Mouse (Mus musculus) CH12.LX (cell line): ENCODE data around the gene Smyd3. TPM values are rescaled to one million over a fixed set of nuclear protein-coding genes. Genes with fewer than 3 reads are reported as not detected.

Source experiments
- DNase-seq: peaks from one replicate; pipeline ENCODE4 v3.0.0-alpha.2; 2013; ENCODE audit errors: extremely low read depth
- H3K27ac ChIP-seq: 2 replicates; pipeline ENCODE4 v1.5.1; 2012; ENCODE audit warnings: low read depth, mild to moderate bottlenecking, control low read depth, moderate library complexity; ENCODE audit not compliant: insufficient read depth
- H3K27me3 ChIP-seq: replicated peaks from 2 replicates; pipeline ENCODE3; 2012; ENCODE audit warnings: inconsistent platforms
- H3K36me3 ChIP-seq, 2 experiments: replicated peaks in 1 of 2; 2 replicates each; pipeline versions ENCODE3 to v1.6.1; 2012; ENCODE audit warnings: inconsistent platforms in 1 of 2, low read length in 1 of 2, mild to moderate bottlenecking in 1 of 2, mixed read lengths in 1 of 2, moderate library complexity in 1 of 2; ENCODE audit not compliant: control insufficient read depth in 1 of 2, insufficient read depth in 1 of 2
- H3K4me1 ChIP-seq, 2 experiments: 2 replicates each; pipeline ENCODE4 v1.6.1; 2012; ENCODE audit warnings: inconsistent platforms in 1 of 2, moderate library complexity in 1 of 2; ENCODE audit not compliant: insufficient read depth in 2 of 2, control insufficient read depth in 1 of 2
- H3K4me2 ChIP-seq: 2 replicates; pipeline ENCODE4 v1.6.1; 2012; ENCODE audit warnings: low read depth, mild to moderate bottlenecking, control low read depth; ENCODE audit not compliant: poor library complexity, insufficient read depth, severe bottlenecking
- H3K4me3 ChIP-seq, 3 experiments: fragments of 150-350 bp in 1 of 3; sonication (generic) in 1 of 3; replicated peaks in 1 of 3; 2 replicates each; pipeline versions ENCODE3 to v1.5.1; 2011 to 2012; ENCODE audit warnings: low read depth in 2 of 3, low read length in 2 of 3, mild to moderate bottlenecking in 2 of 3, moderate library complexity in 2 of 3, control low read depth in 1 of 3, improper control_type of control experiment in 1 of 3, inconsistent platforms in 1 of 3, mixed read lengths in 1 of 3; ENCODE audit not compliant: poor library complexity in 1 of 3
- H3K79me2 ChIP-seq: replicated peaks from 2 replicates; pipeline ENCODE4 v1.6.1; 2012; ENCODE audit warnings: mild to moderate bottlenecking, moderate library complexity; ENCODE audit not compliant: control insufficient read depth, poor library complexity, insufficient read depth, severe bottlenecking; ENCODE audit errors: extremely low read depth
- H3K9ac ChIP-seq: 2 replicates; pipeline ENCODE4 v1.6.1; 2012; ENCODE audit warnings: low read depth, mild to moderate bottlenecking, control low read depth, moderate library complexity; ENCODE audit not compliant: insufficient read depth
- H3K9me3 ChIP-seq: replicated peaks from 2 replicates; pipeline ENCODE3; 2012; ENCODE audit warnings: low read length, inconsistent platforms, mixed read lengths
- BHLHE40 ChIP-seq: IDR thresholded peaks from 2 replicates; pipeline ENCODE4 v1.6.1; 2011; ENCODE audit warnings: mild to moderate bottlenecking, low read depth, low read length, improper control_type of control experiment
- CHD2 ChIP-seq: IDR thresholded peaks from 2 replicates; pipeline ENCODE4 v1.6.1; 2011; ENCODE audit warnings: low read length, improper control_type of control experiment
- ELF1 ChIP-seq: IDR thresholded peaks from 2 replicates; pipeline ENCODE4 v1.6.1; 2014; ENCODE audit warnings: low read depth, mild to moderate bottlenecking, inconsistent platforms, low read length, improper control_type of control experiment
- HCFC1 ChIP-seq: IDR thresholded peaks from 2 replicates; pipeline ENCODE4 v1.6.1; 2012; ENCODE audit warnings: low read depth, mild to moderate bottlenecking, inconsistent platforms, low read length, improper control_type of control experiment
- KAT2A ChIP-seq: IDR thresholded peaks from 2 replicates; pipeline ENCODE4 v1.6.1; 2012; ENCODE audit warnings: low read length, improper control_type of control experiment, inconsistent platforms; ENCODE audit not compliant: insufficient replicate concordance
- MAFK ChIP-seq: IDR thresholded peaks from 2 replicates; pipeline ENCODE4 v1.6.1; 2011; ENCODE audit warnings: low read length, improper control_type of control experiment; ENCODE audit not compliant: insufficient replicate concordance
- MAZ ChIP-seq: IDR thresholded peaks from 2 replicates; pipeline ENCODE4 v1.6.1; 2012; ENCODE audit warnings: low read depth, mild to moderate bottlenecking, inconsistent platforms, low read length, improper control_type of control experiment, moderate library complexity
- MEF2A ChIP-seq: IDR thresholded peaks from 2 replicates; pipeline ENCODE4 v1.6.1; 2014; ENCODE audit warnings: low read depth, mild to moderate bottlenecking, inconsistent platforms, low read length, improper control_type of control experiment, borderline replicate concordance
- MXI1 ChIP-seq: IDR thresholded peaks from 2 replicates; pipeline ENCODE4 v1.6.1; 2011; ENCODE audit warnings: mild to moderate bottlenecking, low read depth, low read length, improper control_type of control experiment
- NRF1 ChIP-seq: IDR thresholded peaks from 2 replicates; pipeline ENCODE4 v1.6.1; 2014; ENCODE audit warnings: low read depth, mild to moderate bottlenecking, inconsistent platforms, low read length, improper control_type of control experiment, moderate library complexity
- RCOR1 ChIP-seq: conservative IDR thresholded peaks from 2 replicates; pipeline ENCODE4 v1.6.1; 2012; ENCODE audit warnings: low read depth, mild to moderate bottlenecking, inconsistent platforms, low read length, improper control_type of control experiment
- TBP ChIP-seq: conservative IDR thresholded peaks from 2 replicates; pipeline ENCODE4 v1.6.1; 2011; ENCODE audit warnings: low read depth, low read length, improper control_type of control experiment
- TCF12 ChIP-seq: IDR thresholded peaks from 2 replicates; pipeline ENCODE4 v1.6.1; 2014; ENCODE audit warnings: low read depth, mild to moderate bottlenecking, inconsistent platforms, low read length, improper control_type of control experiment
- USF2 ChIP-seq: conservative IDR thresholded peaks from 2 replicates; pipeline ENCODE4 v1.6.1; 2011; ENCODE audit warnings: low read depth, low read length, improper control_type of control experiment
- dilution Hi-C: fragments of 300-500 bp; cut with MboI; formaldehyde crosslinking; loops from 2 replicates; pipeline ENCODE4 v1.14.3; 2020; ENCODE audit warnings: low sequenced_read_pairs; ENCODE audit not compliant: extremely low pct_unique_long_range_greater_than_20kb, extremely low pct_ligation_motif_present
- in situ Hi-C: fragments of 300-500 bp; cut with MboI; formaldehyde crosslinking; loops from 3 replicates; pipeline ENCODE4 v1.14.3; 2019; ENCODE audit warnings: low sequenced_read_pairs, low pct_ligation_motif_present, low pct_unique_long_range_greater_than_20kb, mixed read lengths
- polyA plus RNA-seq: library from polyadenylated mRNA; unstranded; fragments of >175 nt; gene quantifications from 2 replicates; pipeline ENCODE4 v1.2.1, GENCODE M21; 2012; ENCODE audit warnings: low read depth; ENCODE audit not compliant: insufficient read length
- total RNA-seq, 2 experiments: library from RNA; depleted of rRNA; stranded (reverse); fragments of 300-350 nt in 1 of 2; fragments of >200 nt in 1 of 2; gene quantifications; 2 replicates each; pipeline ENCODE4 v1.2.3; 2012 to 2014

Gene Smyd3
- total and polyA plus RNA-seq, 3 experiments, result 11.4 to 12.5 (median 11.8) TPM

DNA sequence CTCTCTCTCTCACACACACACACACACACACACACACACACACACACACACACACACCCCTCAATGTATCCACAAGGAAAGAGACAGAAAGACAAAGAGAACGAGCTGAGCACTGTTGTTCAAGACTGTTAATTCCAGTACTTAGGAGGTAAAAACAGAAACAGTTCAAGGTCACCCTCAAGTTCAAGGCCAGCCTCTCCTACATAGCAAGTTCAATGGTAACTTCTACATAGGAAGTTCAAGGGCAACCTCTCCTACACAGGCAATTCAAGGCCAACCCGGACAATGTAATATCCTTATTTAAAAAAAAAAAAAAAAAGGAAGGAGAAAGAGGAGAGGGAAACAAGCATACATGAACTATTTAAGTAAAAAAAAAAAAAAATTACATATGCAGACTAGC, 30.6 kb downstream of the Smyd3 start:
- no peak overlapping the region for H3K4me2 ChIP-seq
- dilution Hi-C loops (no loop called here), in situ Hi-C loops (no loop called here)
- peaks cover 5% of the 10 kb centered on the region for H3K9me3 ChIP-seq
- TF ChIP-seq KAT2A (no peak), BHLHE40 (no peak), MEF2A (no peak), TCF12 (no peak), MAZ (no peak), CHD2 (no peak), MXI1 (no peak), HCFC1 (no peak), NRF1 (no peak), RCOR1 (no peak), USF2 (no peak), MAFK (no peak)
- H3K36me3 ChIP-seq, result peaks cover 0 to 17% of the 10 kb centered on the region in 2 experiments
- no peak overlapping the region for H3K4me3 ChIP-seq
- no peak overlapping the region for H3K27ac ChIP-seq
- no peaks in the 10 kb centered on the region for H3K27me3 ChIP-seq
- H3K79me2 ChIP-seq, result no peaks in the 10 kb centered on the region
- H3K4me1 ChIP-seq, result peaks cover 0 to 7% of the 10 kb centered on the region in 2 experiments; a peak in 1 of 4 replicates
- H3K9ac ChIP-seq, result no peak overlapping the region
- no peak for DNase-seq

DNA sequence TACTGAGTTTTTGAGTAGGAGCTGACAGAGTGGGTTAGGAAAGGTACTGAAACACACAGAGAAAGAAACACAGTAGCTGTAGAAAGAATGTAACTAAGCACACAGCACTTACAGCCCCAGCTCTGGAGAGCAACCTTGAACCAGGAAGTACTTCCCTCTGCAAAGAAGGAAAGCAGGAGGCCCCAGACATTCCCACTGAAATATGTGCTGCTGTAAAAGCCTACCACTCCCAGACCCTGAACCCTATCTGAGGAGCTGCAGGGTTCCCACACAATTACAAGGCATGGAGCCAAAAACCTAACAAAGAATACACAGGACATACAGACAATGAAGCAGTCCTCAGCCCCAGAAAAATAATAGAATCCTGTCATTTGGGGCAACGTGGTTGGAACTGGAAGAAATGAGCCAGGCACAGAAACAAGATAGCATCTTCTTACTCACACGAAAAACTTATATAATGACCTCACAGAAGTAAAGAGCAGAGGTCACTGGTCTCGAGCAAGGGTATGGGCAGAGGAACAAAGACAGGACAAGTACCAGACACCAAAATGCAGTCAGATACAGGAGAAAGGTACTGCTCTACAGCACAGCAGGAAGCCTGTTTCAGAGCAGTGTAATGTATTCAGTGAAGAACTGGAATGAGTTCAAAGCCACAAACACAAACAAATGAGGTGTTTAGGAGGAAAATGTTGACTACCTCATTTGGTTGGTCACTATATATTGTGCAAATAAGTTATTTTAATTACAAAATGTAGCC, 31.9 kb downstream of the Smyd3 start:
- TF ChIP-seq ELF1 (no peak), HCFC1 (no peak), TBP (no peak), MAZ (no peak)
- Histone ChIP-seq H3K4me3 (no peak overlapping the region), H3K36me3 (peaks cover 0 to 12% of the 10 kb centered on the region in 2 experiments), H3K9me3 (peaks cover 5% of the 10 kb centered on the region), H3K27me3 (no peaks in the 10 kb centered on the region), H3K4me1 (peaks cover 0 to 7% of the 10 kb centered on the region in 2 experiments; a peak in 1 of 4 replicates), H3K4me2 (no peak overlapping the region), H3K27ac (no peak overlapping the region), H3K79me2 (no peaks in the 10 kb centered on the region), H3K9ac (no peak overlapping the region)
- in situ Hi-C loops (no loop called here), dilution Hi-C loops (no loop called here)
- DNase-seq, result no peak
